ENCODE assay signal across 11 mouse cellular contexts in the genomic region with DNA sequence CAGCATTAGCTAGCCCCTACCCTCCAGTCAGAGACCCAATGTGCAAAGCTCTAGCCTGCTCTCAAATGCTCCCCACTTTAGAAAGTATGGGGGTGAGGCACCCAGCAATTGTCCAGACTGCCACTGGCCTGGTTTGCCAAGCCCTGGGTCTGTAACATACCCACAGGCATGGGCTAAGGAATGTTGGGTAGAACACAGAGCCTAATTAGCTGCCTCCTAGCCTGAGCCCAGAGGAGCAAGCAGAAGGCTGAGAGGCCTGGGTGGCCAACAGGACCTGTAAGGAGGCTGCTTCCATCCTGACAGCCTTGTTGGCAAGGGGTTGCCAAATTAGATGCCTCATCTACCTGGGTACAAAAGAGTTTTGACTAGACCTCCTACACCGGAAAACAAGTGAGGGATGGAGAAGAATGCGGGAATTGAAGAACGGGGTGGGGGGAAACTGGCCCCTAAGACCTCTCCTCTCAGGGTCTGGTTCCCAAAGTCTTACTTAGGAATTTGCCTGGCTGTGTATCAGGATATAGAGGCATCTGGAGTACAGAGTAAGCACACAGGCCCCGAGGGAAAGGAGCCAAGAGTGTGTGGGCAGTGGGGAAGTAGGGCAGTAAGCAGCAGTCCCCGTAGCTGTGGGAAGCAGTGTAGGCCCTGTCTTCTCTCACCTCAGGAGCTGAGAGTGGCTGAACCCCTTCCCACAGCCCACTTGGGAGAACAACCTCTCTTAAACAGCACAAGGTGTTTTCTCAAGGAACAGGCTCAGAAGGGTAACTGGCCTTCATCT. TPM values are rescaled to one million over a fixed set of nuclear protein-coding genes. Genes with fewer than 3 reads are reported as not detected.
DNase-seq lines count a peak whose midpoint lies in the region; ATAC-seq lines count a peak whose summit lies in the region.
"Had no signal": no experiment of that assay in that cellular context is flagged by ENCODE, and none has a peak within 500 bp of the region (broad histone marks: within the 10 kb centered on the region; RNA-seq: fewer than 3 reads in every experiment).

No protein-coding gene starts in this region.

- no peaks in the 10 kb centered on the region for H3K9me3 ChIP-seq in embryonic facial prominence, embryonic 13.5 days
- H3K9me3 ChIP-seq: megakaryocyte, embryonic 14.5 days had no signal

- peak; percentile 63 for DNase-seq in layer of hippocampus, adult 11-12 months (ENCODE audit: low spot score)
- no peak for DNase-seq in layer of hippocampus, postnatal 14 days (ENCODE audit: low spot score in 2 of 2)
- DNase-seq in left cerebral cortex, adult 8-10 months (ENCODE audit: low spot score in 2 of 2), result peak; percentile 52 to 79
- peak; percentile 77 for DNase-seq in right cerebral cortex, postnatal 14 days
- no peak for DNase-seq in adrenal gland, adult 18-20 months (ENCODE audit: low spot score in 2 of 2)
- DNase-seq in c-Kit-positive CD71-positive TER-119-positive erythroid progenitor cells, embryonic 14.5 days (ENCODE audit: low spot score), result no peak
- no peak for DNase-seq in spleen, postnatal 14 days (ENCODE audit: low spot score in 2 of 2)
- DNase-seq: gastrocnemius, postnatal 10 days had no signal

- H3K9ac ChIP-seq in embryonic facial prominence, embryonic 13.5 days, result no peak overlapping the region

- ATAC-seq in embryonic facial prominence, embryonic 13.5 days (ENCODE audit: insufficient number of reproducible peaks, insufficient read depth, low FRiP score, low TSS enrichment, low read depth), result no peak

- no peak overlapping the region for H3K4me3 ChIP-seq in embryonic facial prominence, embryonic 13.5 days
- H3K4me3 ChIP-seq: megakaryocyte, embryonic 14.5 days had no signal

- H3K4me2 ChIP-seq in embryonic facial prominence, embryonic 13.5 days, result no peak overlapping the region

- peaks cover 43% of the 10 kb centered on the region for H3K4me1 ChIP-seq in embryonic facial prominence, embryonic 13.5 days

- 54% methylated on average over 5 of the region's 5 CpGs for WGBS in embryonic facial prominence, embryonic 13.5 days

- no peaks in the 10 kb centered on the region for H3K27me3 ChIP-seq in embryonic facial prominence, embryonic 13.5 days

- H3K27ac ChIP-seq in embryonic facial prominence, embryonic 13.5 days, result peak overlapping the region; percentile 62

- peaks cover 35% of the 10 kb centered on the region for H3K36me3 ChIP-seq in embryonic facial prominence, embryonic 13.5 days

RNA-seq across cellular contexts. Expression of gene Shf, which starts 17.6 kb away (rescaled TPM):
- total RNA-seq in layer of hippocampus, postnatal 14 days (2021), result 10 to 100 TPM; 57.5 to 65.2 TPM
- 4.3 and 6.6 TPM in 2 replicates for polyA plus RNA-seq in embryonic facial prominence, embryonic 13.5 days (2015; fragmentation: Nextera tagmentation; extraction: Ambion mirVana)
- 10 to 100 TPM; 60.1 to 71.6 (median 71.0) TPM for total RNA-seq in left cerebral cortex, adult 8-10 months (2022)
- total RNA-seq in adrenal gland, adult 18-20 months (2021), result 10 to 100 TPM in 1 of 2 experiments, 1 to 10 TPM in 1; 6.4 to 10.4 TPM

RNA-seq across cellular contexts. Expression of gene Duox1, which starts 35.9 kb away (rescaled TPM):
- not detected for total RNA-seq in layer of hippocampus, postnatal 14 days (2021)
- 0.31 and 0.32 TPM in 2 replicates for polyA plus RNA-seq in embryonic facial prominence, embryonic 13.5 days (2015; fragmentation: Nextera tagmentation; extraction: Ambion mirVana)
- under 1 TPM in 1 of 4 experiments, not detected in 3; 0.07 TPM for total RNA-seq in left cerebral cortex, adult 8-10 months (2022)
- total RNA-seq in adrenal gland, adult 18-20 months (2021), result under 1 TPM in 1 of 2 experiments, not detected in 1; 0.07 TPM
- total RNA-seq: MEL had no signal

RNA-seq across cellular contexts. Expression of gene Duoxa1, which starts 37.8 kb away (rescaled TPM):
- not detected for total RNA-seq in layer of hippocampus, postnatal 14 days (2021)
- polyA plus RNA-seq in embryonic facial prominence, embryonic 13.5 days (2015; fragmentation: Nextera tagmentation; extraction: Ambion mirVana), result 1.6 and 1.9 TPM in 2 replicates
- total RNA-seq in left cerebral cortex, adult 8-10 months (2022), result under 1 TPM in 1 of 4 experiments, not detected in 3; 0.55 TPM
- total RNA-seq in adrenal gland, adult 18-20 months (2021), result not detected
- total RNA-seq: MEL had no signal

RNA-seq across cellular contexts. Expression of gene Duoxa2, which starts 52.6 kb away (rescaled TPM):
- total RNA-seq in layer of hippocampus, postnatal 14 days (2021), result not detected
- not detected in 2 replicates for polyA plus RNA-seq in embryonic facial prominence, embryonic 13.5 days (2015; fragmentation: Nextera tagmentation; extraction: Ambion mirVana)
- total RNA-seq in left cerebral cortex, adult 8-10 months (2022), result not detected
- not detected for total RNA-seq in adrenal gland, adult 18-20 months (2021)
- total RNA-seq: gastrocnemius, postnatal 10 days; MEL had no signal

RNA-seq across cellular contexts. Expression of gene Duox2, which starts 53.1 kb away (rescaled TPM):
- total RNA-seq in layer of hippocampus, postnatal 14 days (2021), result under 1 TPM in 1 of 2 experiments, not detected in 1; 0.09 TPM
- polyA plus RNA-seq in embryonic facial prominence, embryonic 13.5 days (2015; fragmentation: Nextera tagmentation; extraction: Ambion mirVana), result 0.14 TPM in 1 of 2 replicates, not detected in the other
- total RNA-seq in left cerebral cortex, adult 8-10 months (2022), result under 1 TPM in 1 of 4 experiments, not detected in 3; 0.09 TPM
- under 1 TPM in 1 of 2 experiments, not detected in 1; 0.13 TPM for total RNA-seq in adrenal gland, adult 18-20 months (2021)
- total RNA-seq: MEL had no signal

Comparison
In these comparisons a context has a peak if more than half of its experiments do, and no peak if none do; other contexts are left out.
1. DNase-seq: peak in layer of hippocampus, adult 11-12 months (single experiment), left cerebral cortex, adult 8-10 months (2 of 2) and right cerebral cortex, postnatal 14 days (single experiment); none in layer of hippocampus, postnatal 14 days (0 of 2), adrenal gland, adult 18-20 months (0 of 2), c-Kit-positive CD71-positive TER-119-positive erythroid progenitor cells, embryonic 14.5 days (single experiment) and spleen, postnatal 14 days (0 of 2).
2. RNA of gene Shf, which starts 17.6 kb away (total RNA-seq): 60.1 to 71.6 TPM in left cerebral cortex, adult 8-10 months and 57.5 to 65.2 TPM in layer of hippocampus, postnatal 14 days; 6.4 to 10.4 TPM in adrenal gland, adult 18-20 months; every median in the first group is over 4 times any median in the second.